Mouse (Mus musculus) ovary, postnatal 10 days (tissue): Measurements from ENCODE around the gene Pf4.
"Not testable (repeated sequence)": the region's sequence is repeated elsewhere in the genome, so short reads cannot be mapped to it uniquely, and the experiment has no call there.

ENCODE experiments used
- DNase-seq: peaks from one replicate; pipeline ENCODE4 v3.0.0; 2022; ENCODE audit warnings: low spot score

The Pf4 gene

GRCm38 (mm10) chr5:90788114-90788513, 15.9 kb downstream of the Pf4 start:
- DNase-seq = no peak

GRCm38 (mm10) chr5:90789306-90790073, 17.3 kb downstream of the Pf4 start:
- DNase-seq = no peak

GRCm38 (mm10) chr5:90790074-90790502, 17.9 kb downstream of the Pf4 start:
- DNase-seq = no peak

GRCm38 (mm10) chr5:90794195-90794625, 22.0 kb downstream of the Pf4 start, which contains the start of gene Cxcl15:
Gene Cxcl15 (plus strand): TSS chr5:90794534.
- DNase-seq = no peak

- DNase-seq = not testable (repeated sequence)
Measured at GRCm38 (mm10) chr5:90795392-90795791, 23.2 kb downstream of the Pf4 start.

- DNase-seq = no peak
Measured at GRCm38 (mm10) chr5:90804574-90804973, 32.3 kb downstream of the Pf4 start.

GRCm38 (mm10) chr5:90806050-90806449, 33.8 kb downstream of the Pf4 start:
- no peak for DNase-seq

- DNase-seq = no peak
Measured at GRCm38 (mm10) chr5:90807176-90807950, 35.1 kb downstream of the Pf4 start.

GRCm38 (mm10) chr5:90819756-90820155, 47.5 kb downstream of the Pf4 start:
- DNase-seq = no peak
